Mouse (Mus musculus) brain, embryonic 14.5 days (tissue): Measurements from ENCODE around the gene Mpg. TPM values are rescaled to one million over a fixed set of nuclear protein-coding genes. Genes with fewer than 3 reads are reported as not detected.

Experiments used
- DNase-seq: peaks from one replicate; pipeline ENCODE4 v3.0.0-alpha.2; 2011; ENCODE audit warnings: low read depth
- CTCF ChIP-seq: fragments of 200-500 bp; IDR thresholded peaks from 2 replicates; pipeline ENCODE4 v1.5.1; 2012; ENCODE audit warnings: inconsistent platforms, mild to moderate bottlenecking, moderate library complexity, borderline replicate concordance; ENCODE audit not compliant: insufficient read depth, insufficient read length; ENCODE audit errors: extremely low read depth
- POLR2A ChIP-seq: fragments of 200-500 bp; IDR thresholded peaks from 2 replicates; pipeline ENCODE4 v1.6.1; 2012; ENCODE audit warnings: mild to moderate bottlenecking, inconsistent platforms, borderline replicate concordance; ENCODE audit not compliant: poor library complexity, insufficient read depth, insufficient read length, severe bottlenecking; ENCODE audit errors: extremely low read depth
- polyA plus RNA-seq: library from polyadenylated mRNA; depleted of rRNA; stranded (reverse); fragments of >200 nt; gene quantifications from 2 replicates; pipeline ENCODE4 v1.2.3, GENCODE M21; 2012; rRNA removed

Gene Mpg
- polyA plus RNA-seq, result 18.6 and 21.3 TPM in 2 replicates

DNA sequence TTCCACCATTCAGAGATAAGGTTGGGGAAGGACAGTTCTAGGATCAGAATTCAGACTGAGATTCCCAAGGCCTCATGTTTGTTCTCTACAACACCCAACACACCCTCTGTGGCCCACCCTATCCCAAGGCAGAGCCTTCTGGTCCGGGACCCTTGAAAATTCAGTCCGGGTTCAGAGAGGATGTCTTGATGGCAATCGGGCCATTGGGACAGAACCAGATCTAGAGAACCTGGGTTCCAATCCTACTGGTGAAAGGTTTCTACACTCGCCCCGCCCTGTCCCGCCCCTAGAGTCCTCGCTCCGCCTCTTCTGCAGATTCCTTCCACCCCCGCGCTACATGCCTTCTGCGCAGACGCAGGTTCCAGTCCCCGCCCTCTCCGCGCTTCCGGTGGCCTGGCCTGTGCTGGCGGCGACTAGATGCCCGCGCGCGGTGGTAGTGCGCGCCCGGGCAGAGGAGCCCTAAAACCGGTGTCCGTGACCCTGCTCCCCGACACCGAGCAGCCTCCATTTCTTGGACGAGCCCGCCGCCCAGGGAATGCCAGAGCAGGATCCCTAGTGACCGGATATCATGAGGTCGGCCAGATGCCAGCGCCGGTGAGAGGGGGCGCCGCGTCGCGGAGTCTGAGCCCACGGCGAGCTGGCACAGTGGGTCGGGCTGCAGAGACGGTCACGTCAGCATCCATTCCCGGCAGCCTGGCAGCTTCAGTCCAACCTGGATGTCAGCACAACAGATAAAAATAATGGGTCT, at the start of gene Mpg:
Gene Mpg (plus strand): TSS at position 382 of the 748 bp plus-strand sequence.
- TF ChIP-seq POLR2A (peak; percentile 92), CTCF (no peak)
- DNase-seq, result peak; percentile 94

DNA sequence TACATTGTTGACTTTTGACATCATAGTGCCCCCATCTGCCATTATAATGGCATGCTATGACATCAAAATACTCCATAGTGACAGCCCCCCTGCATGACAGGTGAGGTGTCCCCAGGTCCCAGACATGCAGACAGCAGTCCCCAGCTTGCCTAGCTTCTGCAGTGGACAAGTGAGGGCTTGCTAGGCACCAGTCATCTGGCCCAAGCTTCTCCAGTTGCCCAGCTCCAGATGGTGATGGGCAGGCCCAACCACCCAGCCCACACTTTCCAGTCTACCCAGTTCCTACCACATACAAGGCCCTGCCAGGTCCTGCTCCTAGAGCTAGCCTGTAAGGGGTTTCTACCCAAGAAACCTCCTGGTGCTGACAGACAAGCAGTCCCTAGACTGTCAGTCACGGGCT, 47.8 kb upstream of the Mpg start:
- TF ChIP-seq POLR2A (no peak), CTCF (no peak)

DNA sequence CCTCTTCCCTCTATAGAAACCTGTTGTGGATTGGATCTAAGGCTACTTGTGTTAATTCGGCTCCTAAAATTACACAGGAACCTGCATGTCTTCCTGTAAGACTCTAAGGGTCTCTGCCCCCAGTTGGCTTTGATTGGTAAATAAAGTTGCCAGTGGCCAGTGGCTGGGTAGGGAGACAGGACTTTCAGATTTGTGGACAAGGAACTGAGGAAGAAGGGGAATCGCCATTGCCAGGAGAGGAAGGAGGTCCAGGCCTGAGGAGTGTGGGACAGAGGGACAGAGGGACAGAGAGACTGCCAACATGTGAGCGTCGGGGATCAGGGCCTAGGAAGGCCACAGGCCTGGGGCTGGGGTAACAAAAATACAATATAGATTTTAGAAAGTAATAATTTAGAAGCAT, 45.1 kb upstream of the Mpg start:
- TF ChIP-seq POLR2A, result no peak
- no peak for TF ChIP-seq CTCF
- no peak for DNase-seq

More for the DNA sequence above, 47.8 kb upstream of the Mpg start:
- no peak for DNase-seq

DNA sequence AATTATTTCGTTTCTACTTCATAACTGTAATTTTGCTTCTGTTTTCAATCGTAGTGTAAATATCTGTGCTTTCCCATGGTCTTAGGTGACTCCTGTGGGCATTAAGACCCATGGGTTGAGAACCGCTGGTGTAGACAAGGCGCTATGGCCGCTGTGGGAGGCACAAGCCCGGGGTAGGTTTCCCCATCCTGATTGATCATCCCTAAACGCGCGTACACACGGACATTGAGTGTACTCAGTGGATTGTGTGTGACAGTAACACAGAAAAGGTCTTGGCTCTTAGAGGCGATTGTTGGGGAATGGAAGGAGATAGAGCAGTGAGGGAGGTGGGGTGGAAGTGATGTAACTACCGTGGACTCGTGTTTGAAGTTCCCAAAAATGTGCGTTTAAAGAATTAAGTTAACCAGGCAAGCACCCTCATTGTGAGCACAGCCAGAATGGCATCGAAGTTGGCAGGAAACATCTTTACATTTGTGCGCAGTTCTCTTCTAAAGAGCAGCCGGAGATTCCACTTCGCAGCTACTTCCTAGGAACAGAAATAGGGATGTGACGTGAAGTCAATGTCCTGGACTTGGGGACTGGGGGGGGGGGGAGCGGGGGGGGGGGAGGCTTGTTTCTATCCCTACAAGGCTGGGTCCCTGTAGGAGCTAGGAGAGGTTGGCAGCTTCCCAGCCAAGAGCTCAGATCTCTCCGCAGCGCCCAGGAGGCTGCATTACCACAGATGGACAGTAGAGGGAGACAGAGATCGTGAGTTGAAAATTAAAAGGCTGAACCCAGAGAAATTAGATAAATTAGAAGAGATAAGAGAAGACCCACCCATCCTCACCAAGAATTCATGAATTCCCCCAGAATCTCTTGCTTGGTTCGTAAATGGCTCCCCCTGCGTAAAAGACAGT, 44.1 kb upstream of the Mpg start:
- peak; percentile 96 for TF ChIP-seq CTCF
- TF ChIP-seq POLR2A, result no peak
- DNase-seq, result peak; percentile 89

DNA sequence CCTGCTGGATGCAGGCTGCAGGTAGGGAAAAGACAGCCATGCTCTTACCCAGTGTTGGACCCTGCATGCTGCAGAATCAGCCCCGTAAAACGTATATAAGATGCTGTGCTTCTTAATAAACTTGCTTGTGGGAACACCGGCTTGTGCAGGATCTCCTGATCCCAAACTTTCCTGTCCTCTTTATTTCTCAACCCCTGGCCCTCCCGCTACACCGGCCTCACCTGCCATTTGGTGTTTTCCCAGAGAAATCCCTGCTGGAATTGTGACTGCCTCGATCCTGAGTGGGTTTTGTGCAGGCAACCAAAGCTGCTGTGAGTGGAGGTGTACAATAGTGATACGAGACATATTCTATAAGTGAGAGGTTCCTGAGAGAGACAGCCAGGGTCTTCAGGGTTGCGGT, 41.8 kb upstream of the Mpg start:
- no peak for DNase-seq
- TF ChIP-seq CTCF (no peak), POLR2A (no peak)

DNA sequence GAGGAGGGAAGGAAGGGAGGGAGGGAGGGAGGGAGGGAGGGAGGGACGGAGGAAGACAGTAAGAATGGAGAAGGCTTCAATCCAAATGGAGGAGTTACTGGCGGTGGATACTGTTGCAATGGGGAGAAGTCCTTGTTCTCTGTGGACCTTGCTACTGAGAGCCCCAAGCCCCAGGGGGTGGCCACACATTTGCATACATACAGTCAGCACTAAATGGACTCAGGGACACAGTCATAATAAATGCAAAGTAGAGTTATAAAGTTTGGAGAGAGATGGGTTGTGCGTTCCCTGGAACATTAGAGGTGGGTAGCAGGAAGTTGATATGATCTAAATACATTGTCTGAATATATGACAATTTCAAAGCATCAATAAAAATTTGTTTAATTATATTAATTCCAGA, 40.3 kb upstream of the Mpg start:
- TF ChIP-seq POLR2A (no peak), CTCF (no peak)

DNA sequence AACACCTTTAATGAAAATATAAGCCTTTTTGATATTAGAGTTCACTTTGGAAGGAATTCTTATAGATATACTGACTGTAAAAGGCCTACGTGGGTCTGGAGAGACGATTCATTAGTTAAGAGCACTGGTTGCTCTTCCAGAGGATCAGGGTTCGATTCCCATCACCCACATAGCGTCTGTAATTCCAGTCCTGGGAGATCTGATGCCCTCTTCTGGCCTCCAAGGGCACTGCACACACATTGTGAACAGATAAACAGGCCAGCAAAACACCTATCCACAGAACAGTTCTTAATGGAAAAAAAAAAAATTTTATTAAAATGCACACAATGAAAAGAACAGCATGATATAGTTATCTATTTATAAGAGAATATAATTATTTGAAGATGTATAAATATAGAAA, 39.0 kb upstream of the Mpg start:
- no peak for TF ChIP-seq POLR2A
- TF ChIP-seq CTCF, result 0 out of 2 replicates have a peak, but pooled peaks have one; percentile 3
- no peak for DNase-seq

More for the DNA sequence above, 40.3 kb upstream of the Mpg start:
- DNase-seq, result no peak

DNA sequence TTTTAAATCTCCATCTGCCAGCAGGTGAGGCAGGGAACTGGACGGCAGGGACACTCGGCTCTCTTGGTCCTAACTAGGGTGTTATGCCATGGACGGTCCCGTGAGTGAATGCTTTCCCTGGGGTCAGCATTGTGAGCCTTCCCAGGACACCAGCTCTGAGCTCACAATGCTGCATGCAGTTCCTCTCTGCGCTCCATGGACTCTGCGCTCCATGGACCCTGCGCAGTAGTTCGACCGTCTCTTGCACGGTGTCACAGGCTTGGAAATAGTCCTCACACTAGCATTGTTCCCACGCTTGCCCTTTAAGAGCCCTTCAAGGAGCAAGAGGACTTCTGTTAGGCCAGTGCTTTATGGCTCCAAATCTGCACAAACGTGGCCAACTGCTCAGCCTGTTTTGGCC, 37.4 kb upstream of the Mpg start:
- no peak for DNase-seq
- TF ChIP-seq CTCF, result no peak
- no peak for TF ChIP-seq POLR2A

DNA sequence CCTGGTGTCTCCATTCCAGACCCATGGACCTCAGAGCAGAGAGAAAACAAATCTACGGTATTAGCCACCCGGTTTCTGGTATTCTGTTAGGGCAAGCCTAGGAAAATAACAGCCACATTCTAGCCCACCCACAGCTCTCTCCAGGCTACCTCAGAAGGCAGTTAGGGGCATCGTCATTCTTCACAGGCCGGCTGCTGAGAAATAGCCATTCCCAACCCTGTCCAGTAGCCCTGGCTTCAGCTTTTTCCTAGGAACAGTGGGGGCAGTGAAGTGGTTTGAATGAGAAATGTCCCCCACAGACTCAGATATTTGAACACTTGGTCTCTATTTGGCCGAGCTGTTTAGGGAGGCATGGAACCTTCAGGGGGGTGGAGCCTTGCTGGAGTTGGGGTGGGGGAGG, 36.9 kb upstream of the Mpg start:
- DNase-seq, result no peak
- TF ChIP-seq POLR2A (no peak), CTCF (no peak)

DNA sequence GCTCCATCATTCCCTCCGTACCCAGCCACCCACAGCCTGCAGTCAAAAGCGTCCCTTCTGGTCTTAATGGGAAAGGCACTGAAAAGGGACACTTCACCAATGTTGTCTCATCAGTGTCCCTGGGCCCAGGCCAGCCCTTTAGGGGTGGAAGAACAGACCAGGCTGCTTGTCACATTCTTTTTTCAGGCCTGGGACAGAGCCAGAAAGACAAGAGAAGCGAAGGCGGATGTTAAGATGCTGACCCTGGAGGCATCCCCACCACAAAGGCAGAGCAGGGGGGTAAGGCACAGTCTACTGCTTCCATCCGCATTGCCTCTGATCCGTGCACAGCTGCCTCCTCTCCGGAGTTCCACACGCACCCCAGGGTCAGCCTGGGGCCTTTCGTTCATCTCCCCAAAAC, 36.2 kb upstream of the Mpg start:
- no peak for DNase-seq
- no peak for TF ChIP-seq CTCF
- no peak for TF ChIP-seq POLR2A

DNA sequence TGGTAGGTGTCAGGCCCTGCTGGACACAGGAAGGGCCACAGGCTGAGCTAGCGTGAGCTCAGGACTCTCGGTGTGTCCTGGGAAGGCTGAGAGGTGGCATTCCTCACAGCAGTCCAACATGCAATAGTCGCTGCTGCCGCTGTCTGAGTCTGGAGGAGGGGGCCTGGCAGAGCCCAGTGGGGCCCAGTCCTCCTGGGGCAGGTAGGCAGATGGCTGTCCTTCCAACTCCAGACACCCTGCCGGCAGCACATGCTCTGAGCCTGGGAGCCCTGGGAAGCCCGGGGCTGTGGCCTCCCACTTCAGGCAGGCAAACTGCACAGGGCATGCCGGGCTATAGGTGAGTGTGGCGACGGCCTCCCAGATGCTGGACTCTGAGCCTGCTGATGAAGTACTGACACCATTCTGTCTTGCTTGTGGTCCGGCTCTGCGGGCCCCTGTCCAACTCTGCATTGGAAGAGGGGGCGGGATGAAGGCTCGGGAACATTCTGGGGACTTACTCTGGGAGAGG, 35.6 kb upstream of the Mpg start:
- no peak for DNase-seq
- no peak for TF ChIP-seq POLR2A
- TF ChIP-seq CTCF, result no peak

DNA sequence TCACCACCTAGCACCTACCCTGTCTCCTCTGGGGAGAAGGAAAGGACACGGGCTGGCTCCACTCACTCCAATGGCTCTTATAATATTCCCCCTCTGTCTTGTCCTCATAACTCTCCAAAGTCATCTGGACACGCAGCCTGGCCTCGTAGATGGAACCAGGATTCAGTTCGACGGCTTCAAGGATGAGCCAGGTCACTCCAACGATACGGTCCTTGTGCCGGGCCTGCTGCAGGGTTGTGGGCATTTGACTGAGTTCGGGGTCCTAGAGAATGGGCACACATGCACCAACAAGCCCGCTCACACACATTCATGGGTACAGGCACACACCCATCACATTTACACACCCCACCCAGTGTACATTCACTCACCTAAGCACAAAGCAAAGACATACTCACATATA, 33.1 kb upstream of the Mpg start:
- DNase-seq, result no peak
- no peak for TF ChIP-seq POLR2A
- TF ChIP-seq CTCF, result no peak

DNA sequence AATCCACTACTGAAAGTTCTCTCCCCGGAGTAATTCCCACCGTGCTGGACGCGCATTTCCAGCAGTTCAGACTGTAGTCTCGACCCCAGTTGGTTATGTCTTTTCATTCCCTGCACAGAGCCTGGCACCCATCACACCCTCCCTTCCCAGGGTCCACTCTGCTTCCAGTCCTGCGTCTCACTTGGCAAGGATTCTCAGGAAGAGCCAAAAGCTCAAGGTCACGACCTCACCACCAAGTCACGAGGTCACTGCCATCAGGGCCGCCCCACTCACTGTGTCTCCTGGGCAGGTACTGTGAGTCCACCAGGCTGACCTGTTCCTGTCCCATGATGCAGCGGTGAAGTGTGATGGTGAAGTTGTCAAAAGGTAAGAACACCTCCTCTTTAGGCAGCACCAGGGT, 32.2 kb upstream of the Mpg start:
- DNase-seq, result no peak
- TF ChIP-seq CTCF (no peak), POLR2A (no peak)
